Mouse (Mus musculus): Measurements from ENCODE around the gene Nek1.

DNA sequence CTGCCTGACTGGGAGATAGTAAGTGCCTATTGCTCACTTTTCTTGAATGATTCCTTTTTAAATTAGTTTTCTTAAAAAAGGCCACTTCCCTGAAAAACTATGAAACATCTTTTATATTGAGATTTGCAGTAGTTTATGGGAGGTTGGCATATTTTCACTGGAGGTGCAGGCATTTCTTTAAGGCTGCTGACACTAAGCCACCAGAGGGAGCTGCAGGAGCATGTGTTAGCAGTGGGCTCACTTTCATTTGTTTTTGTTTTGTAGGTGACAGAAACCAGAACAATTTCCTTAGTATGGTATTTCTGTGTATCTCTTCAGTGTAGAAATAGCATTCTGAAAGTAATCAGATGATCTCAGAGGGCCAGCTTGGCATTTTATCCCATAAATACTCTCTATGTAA is 49.0 kb downstream of the Nek1 start:
- TF ChIP-seq CTCF (IDR thresholded peaks at IDR 0.05; ENCODE audit: low read depth, low read length) (peak; percentile 46; the same call in 1 of the 2 replicates), POLR2A (IDR thresholded peaks at IDR 0.05; ENCODE audit: extremely low read depth, insufficient read depth, low read length) (no peak)
